Mouse (Mus musculus) gastrocnemius, adult 8-10 months (tissue): Measurements from ENCODE around the gene Cyth3. TPM values are rescaled to one million over a fixed set of nuclear protein-coding genes. Genes with fewer than 3 reads are reported as not detected.

Experiments used
- DNase-seq, 2 experiments: peaks; one replicate each; pipeline ENCODE4 v3.0.0; 2022; ENCODE audit warnings: low spot score in 2 of 2
- total RNA-seq, 4 experiments: library from RNA; stranded (reverse); gene quantifications; 2 replicates each; pipeline ENCODE4 v1.2.4; 2022

The Cyth3 gene
- 10 to 100 TPM in 1 of 4 experiments, 1 to 10 TPM in 3; 5.8 to 10.3 (median 9.2) TPM for total RNA-seq

DNA sequence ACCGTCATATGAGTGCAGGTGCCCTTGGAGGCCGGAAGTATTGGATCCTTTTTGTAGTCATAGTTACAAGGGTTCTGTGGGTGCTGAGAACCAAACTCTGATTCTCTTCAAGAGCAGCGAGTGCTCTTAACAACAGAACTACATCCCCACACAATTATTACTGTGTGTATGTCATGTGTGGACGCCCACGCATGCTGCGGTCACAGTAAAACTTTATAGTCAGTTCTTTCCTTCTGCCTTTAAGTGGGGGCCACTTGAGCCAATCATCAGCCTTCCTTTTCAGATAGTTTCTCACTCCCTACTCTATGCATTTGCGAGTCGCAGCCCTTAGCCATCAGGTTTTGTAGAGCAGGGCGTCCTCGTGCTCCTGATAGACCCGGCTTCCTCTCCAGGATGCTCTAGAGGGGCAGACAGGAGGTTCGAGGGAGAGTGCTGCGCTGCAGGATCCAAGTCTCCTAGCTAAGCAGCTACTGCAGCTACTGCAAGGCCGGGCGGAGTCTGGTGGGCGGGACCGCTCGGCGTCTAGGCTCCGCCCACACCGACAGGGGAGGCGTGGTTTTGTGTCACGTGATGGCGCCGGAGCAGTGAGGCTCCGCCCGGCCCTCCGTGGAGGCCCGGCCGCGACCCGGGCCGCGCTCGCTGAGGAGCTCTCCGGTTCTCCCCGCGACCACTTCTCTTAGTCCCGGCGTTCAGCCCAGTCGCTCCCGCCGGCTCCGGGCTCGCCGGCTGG, at the start of gene Cyth3:
TSS of gene Cyth3 (plus strand) at position 555 of the 730 bp plus-strand sequence.
- DNase-seq, result peak; percentile 92 to 93

DNA sequence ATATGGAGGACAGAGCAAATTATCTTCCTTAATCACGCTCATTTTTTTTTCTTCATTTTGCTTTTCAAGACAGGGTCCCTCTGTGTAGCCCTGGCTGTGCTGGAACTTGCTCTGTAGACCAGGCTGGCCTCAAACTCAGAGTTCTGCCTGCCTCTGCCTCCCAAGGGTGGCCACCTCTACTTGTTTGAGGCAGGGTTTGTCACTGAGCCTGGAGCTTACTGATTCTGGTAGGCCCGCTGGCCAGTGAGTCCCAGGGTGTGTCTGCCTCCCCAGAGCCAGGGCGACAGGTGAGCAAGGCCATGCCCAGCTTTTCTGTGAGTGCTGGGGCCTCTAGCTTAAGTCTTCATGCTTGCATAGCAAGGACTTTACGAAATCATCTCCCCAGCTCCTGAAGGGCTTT, 49.2 kb upstream of the Cyth3 start:
- no peak for DNase-seq

DNA sequence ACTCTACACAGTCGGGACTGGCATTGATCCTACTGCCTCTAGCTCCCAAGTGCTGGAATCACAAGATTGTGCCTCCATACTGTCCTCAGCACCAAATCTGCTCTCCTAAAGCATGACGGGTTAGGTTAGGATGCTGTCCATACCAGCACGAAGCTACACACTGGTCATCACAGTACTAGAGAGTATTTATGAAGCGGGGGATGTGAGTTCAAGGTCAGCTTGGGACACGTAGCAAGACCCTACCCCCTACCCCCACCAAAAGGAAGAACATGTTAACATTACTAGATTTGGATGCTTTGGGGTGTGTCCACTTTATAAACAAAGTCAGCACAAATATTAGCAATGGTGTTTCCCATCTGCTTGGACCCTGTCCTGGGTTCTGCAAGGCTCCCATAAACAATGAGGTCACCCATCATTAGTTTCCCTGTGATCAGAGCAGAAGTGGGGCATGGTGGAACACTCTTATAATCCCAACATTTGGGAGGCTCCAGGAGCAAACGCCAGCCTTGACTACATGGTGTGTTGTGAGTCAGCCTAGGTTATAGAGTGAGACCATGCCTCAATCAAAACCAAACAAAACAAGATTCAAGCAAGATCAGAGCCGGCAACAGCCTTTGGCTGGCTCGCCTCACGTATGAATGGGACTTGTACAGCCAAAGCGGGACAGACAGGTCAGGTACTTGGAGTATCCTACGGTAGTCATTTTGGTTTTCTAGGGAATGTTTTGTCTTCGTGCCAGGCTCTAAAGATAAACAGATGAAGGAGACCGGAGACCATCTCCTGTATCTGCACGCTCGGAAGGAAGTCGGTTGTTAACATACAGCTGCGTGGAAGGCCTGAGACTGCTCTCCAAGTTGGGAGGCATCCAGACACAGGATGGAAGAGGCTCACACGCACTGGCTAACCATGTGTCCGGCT, 47.7 kb upstream of the Cyth3 start:
- DNase-seq, result no peak

DNA sequence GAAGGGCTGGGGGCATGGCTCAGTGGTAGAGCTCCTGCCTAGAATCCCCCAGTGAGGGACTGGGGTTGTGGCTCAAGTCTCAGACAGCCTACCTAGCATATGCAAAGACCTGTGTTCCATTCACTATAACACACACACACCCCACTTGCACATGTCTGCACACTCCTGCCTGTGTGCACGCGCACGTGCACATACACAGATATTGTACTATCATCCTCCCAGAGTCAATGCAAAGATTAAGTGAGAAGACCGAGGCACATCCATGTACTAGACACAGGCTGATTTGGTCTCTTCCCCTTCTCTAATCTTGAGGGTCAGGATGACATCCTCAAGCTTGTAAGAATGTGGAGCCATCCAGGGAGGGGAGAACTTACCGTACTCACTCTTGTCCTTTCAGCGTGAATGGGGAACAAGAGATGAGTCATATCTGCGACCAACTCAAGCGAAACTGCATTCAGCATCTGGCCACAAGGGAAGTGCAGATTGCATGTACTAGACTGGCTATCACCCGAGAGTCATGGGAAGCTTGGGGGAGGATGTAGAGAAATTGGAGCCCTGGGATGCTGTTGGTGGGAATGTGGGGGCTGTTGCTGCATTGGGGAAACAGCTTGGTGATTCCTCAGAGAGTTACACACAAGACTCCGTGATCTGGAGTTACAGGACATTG, 42.6 kb upstream of the Cyth3 start:
- DNase-seq, result no peak

DNA sequence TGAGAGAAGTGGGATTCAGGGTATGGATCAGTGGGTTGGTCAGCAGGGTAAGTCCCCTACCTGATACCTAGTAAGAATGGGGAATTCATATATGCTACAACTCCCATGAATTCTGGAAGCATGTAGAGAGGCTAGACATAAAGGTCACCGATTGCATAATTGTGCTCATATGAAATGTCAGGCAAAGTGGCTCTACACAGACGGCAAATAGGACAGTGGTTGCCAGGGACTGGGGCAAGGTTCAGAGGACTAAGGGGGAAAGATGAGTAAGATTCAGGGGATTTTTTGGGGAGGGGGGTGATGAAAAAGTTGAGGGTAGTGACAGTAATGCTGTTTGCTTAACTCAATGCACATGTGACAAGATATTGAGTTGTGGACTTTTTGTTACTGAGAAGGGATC, 41.3 kb upstream of the Cyth3 start:
- DNase-seq, result no peak

DNA sequence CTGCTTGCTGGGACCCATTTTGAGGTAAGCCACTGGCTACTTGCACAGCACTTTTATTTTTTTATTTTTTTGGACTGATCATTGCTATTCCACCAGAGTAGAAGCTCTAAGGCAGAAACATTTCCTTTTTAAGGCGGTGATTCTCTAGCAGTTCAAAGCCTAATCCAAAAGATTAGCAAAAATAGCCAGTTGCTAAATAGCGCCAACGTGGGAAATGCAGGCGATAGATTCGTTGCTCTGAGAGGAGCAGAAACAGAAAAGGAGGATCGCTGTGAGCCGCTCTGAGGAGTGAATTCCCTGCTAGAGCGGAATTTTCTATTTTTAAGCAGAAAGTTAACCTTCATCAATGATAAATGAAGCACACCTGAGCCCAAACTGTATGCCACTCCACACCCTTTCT, 40.4 kb upstream of the Cyth3 start:
- no peak for DNase-seq

DNA sequence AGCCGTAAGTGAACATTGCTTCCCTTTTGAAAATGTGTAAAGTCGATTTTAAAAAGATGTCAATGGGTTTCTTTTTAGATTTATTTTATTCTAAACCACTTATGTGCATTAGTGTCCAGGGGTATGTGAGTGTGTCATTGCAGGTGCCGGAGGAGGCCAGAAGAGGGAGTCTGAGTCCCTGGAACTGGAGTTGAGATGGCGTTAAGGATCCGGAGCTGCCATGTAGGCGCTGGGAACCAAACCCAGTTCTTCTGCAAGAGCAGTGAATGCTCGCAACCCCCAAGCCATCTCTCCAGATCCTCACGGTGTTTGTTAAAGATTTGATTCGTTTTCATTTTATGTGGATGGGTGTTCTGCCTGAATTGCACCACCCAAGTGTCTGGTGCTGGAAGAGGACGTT, 39.2 kb upstream of the Cyth3 start:
- no peak for DNase-seq

DNA sequence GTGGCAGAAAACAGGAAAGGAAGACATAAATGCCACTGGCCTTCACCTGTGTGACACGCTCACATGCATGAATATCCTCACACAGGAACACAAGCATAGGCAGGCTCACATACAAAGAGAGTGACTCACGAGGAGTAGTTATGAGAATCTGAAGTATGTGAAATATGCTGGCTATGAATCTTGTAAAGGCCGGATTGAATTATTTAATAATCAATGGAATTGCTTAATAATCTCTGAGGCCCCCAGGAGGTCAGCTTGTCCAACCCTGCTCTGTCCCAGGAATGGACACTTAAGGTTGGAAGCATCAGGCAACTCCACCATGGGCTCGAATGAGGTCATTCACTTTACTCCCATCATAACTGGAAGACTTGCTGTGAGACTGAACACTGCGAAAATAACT, 37.3 kb upstream of the Cyth3 start:
- no peak for DNase-seq

DNA sequence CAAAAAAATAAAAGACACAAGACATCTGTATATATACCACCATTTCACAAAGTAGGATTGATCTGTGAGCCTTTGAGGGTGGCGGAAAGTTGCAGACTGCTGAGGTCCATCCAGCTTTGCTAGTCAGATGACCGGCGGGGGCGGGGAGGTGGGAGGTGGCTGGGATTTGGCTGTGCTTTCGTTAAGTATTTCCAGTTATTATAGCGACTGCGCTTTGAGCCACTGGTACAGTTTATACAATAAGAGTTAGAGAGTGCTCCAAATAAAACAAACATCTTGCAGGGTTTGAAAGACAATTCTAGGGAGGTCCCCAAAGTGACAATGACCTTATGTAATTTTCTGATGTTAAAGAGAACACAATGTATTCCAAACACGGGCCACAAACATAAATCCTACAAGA, 35.9 kb upstream of the Cyth3 start:
- DNase-seq, result no peak

DNA sequence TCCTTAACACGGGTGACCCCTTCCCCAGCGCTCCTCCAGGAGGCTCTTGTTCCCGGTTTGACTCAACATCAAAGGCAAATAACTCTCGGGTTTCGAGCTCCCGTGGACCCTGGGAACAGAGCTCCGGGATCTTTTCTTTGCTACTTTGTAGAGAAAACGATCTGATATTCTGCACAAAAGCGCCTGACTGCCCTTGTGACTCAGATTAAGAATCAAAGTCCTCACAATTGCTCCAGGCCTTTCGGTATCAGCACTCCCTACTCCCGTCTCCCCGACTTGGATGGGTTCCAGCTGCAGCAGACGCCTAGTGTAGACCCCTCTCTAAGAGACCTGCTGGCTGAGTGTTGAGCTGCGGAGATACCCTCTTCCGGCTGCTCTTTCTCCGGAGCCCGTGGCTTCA, 33.1 kb upstream of the Cyth3 start:
- no peak for DNase-seq

DNA sequence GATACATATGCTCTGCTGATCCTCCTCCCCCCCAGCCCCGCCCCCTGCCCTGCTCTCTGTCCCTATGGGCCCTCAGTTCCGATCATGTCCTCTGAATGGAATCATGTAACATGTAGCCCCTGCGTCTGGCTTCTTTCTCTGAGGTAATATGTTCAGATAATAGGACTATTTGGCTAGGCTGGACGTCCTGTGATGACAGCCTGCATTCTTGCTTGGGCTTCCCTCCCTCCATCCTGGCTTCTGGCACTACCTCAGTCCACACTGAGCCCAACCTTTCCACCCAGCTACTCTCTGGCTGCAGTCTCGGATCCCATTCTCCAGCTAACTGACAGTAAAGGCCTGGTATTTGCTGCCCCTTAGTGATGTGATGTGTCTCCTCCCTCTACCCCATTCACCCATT, 29.3 kb upstream of the Cyth3 start:
- no peak for DNase-seq

DNA sequence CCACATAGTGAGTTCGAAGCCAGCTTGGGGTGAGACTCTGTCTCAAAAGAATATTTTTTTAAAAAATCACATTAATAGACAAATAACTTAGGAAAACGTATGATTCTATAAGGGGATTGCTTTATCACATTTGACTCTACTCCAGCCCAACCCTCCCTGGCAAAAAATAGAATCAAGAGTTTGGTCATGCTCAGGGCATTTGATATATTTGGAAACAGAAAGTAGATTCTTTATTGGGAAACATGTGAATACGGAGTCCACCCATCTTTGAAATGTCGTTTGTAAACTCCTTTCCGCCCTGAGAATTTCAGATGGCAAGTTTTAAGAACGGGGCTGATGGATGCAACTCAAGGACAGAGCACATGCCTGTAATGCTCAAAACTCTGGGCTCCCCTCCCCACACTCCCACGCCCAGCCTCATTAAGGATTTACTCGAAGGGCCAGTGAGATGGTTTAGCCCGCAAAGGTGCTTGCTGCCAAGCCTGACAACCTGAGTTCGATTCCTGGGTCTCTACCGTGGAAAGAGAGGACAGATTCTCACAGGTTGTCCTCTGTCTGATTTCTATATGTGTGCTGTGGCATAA, 28.6 kb upstream of the Cyth3 start:
- DNase-seq, result no peak

DNA sequence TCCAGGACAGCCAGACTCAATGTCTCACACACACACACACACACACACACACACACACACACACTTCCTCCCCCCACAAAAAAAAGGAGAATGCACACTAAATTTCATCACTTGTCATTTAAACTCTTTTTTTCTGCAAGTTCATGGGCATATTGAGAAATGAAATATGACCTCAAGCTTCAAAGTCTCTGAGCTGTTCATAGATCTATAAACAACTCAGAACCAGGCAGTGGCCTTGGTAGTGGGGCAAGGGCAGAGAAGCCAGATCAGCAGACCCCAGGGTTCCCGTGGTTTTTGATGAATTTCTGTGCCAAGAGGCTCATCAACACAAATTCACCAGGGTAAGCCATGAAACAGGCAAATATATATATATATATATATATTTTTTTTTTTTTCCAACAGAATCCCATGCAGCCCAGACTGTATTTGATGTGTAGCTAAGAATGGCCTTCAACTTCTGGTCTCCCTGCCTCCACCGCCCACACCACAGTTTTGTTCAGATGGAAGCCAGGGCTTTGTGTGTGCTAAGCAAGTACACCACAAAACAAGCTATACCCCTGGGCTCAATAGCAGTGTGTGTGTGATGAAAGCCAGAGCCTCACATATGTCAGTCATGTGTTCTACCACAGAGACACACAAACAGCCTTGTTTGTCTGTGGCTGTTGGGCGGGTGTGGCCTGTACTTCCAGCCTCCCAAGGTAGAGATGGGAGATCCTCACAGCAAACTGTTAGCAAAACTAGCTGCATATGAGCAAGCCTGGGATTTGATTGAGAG, 27.8 kb upstream of the Cyth3 start:
- DNase-seq, result no peak

DNA sequence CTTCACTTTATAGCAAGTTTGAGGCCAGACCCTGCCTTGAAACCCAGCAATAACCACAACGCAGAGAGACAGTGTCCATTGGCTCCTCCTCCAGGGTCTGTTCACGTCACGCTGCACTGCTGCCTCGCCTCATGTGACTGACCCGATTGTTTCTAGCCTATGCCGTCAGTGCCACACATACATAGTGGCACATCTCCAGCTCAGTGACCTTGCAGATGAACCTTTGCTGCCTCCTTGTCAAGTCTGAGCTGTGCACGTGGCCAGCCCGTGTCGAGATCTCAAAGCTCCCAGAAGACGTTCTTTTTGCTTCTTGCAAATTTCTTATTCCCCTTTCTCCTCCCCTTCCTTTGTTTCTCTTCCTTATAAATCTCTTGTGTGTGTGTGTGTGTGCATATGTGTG, 20.2 kb upstream of the Cyth3 start:
- DNase-seq, result no peak

DNA sequence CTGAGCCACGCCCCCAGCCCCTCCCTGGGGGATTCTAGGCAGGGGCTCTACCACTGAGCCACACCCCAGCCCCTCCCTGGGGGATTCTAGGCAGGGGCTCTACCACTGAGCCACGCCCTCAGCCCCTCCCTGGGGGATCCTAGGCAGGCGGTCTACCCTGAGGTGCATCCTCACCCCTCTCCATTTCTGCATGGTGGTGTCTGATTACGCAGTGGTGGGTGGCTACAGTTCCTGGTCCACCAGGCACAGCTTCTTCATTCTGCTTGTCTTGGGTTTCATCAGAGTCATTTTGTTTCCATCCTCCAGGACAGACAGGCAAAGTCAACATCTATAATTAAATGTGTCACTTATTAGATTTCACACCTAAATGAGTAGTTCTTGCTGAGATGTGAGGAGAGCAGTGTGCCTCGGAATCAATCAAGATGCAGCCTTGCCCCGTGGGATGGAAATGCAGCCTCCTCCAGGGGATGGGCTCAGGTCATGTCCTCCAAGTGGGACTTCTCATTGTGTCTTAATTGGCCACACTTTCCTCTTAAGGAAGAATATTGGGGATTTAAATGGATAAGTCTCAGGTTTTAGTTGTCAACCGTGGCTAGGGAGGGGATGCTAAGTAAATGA, 18.0 kb upstream of the Cyth3 start:
- no peak for DNase-seq

DNA sequence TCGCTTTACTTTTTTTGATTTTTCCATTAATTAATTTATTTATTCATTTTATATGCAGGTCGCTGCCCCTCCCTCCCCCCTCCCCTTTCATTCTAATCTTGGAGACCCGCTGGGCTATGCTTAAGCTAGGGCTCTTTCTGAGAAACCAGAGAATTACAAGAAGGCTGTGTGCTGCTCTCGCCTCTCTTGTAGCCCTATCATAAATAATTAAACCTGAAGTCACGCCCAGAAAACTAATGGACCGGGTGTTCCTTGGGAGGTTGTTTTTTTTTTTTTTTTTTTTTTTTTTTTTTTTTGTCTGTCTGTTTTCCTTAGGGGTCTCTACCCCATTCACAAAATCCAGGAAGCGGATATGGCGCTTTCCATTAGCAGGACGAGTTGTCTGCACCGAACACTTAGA, 15.5 kb upstream of the Cyth3 start:
- no peak for DNase-seq

DNA sequence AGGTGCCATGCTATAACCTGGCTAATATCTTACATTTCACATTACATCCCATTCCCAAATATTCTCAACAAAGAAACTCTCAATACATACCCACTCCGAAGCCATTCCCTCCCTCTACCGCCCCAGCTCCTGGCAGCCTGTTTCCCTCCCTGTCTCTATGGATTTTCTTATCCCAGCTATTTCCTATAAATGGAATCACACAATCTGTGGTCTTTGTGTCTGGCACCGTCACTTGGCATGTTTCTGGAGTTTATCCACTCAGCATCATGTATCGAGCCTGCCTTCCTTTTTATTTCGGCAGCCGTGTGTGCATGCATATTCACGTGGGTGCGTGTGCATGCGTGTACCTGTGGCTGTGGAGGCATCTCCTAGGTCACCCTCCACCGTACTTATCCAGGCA, 14.1 kb upstream of the Cyth3 start:
- no peak for DNase-seq

DNA sequence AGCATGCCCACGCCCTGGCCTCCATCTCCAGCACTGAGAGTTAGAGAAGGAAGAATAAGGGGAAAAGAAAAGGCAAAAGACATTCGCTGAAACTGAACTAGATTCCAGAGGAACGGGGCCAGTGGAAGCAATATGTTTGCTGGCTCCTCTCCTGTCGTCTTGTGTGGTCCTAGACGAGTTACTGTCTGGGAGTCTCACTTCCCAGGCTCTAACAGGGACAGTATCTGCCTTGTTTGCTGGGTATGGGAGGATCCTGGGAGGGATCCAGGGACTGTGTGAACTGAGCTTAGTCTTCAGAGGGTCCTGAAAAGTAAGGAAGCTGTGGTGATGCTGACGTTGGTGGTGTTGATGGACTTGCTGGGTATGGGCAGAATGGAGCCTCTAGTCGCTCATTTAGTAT, 10.3 kb upstream of the Cyth3 start:
- DNase-seq, result no peak

DNA sequence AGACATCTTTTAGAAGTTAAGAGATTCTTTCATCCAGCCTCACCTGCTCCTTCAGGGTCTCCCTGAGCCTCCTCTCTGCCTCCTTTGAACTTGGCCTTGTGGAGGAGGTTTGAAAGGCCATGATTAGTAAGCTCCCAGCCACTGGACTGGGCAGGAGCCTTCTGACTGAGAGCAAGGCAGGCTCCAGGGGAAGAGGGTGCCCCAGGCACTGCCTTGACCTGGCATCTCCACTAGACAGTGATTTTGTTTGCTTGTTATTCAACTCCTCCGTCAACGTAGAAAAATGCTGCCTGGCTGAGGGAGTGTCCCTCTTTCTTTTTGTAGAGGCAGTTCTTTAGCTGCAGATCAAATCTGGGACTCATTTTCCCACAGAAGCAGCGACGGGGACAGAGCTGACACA, 9.0 kb upstream of the Cyth3 start:
- no peak for DNase-seq

DNA sequence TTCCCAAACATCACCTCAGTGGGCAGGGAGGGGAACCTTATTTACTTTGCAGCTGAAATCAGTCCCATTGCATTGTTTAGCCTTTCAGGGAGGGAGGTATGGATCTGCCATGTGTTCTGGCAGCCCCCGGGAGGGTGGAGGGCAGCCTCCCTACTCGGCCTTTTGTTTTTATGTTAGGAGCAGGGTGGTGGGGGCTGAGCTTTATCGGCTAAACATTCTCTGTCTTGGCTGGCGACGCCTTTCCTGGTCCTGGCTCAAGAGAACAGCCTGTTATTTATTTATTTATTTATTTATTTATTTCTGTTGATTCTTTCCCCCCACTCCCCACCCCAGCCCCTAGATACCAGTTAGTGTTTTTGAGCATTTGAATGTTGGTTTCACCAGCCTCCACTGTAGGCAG, 7.7 kb upstream of the Cyth3 start:
- DNase-seq, result no peak

DNA sequence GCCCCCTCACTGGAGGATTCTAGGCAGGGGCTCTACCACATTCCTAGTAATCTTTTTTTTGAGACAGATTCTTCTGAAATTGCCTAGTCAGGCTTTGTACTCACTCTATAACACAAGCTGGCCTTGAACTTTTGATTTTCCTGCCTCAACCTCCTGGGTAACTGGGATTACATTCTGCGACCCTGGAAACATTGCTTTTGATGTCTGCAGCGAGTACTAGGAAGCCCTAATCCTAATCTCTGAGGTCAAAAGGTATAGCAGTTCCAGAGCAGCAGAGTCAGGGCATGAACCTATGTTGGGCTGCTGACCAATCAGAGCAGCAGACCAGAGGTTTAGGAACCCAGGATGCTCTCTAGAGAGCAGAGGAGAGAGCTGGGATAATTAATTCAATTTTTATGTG, 6.9 kb upstream of the Cyth3 start:
- no peak for DNase-seq
